Mouse (Mus musculus) stomach, postnatal 0 days (tissue): ENCODE measurements around the gene Rap1gap.

Source experiments
- CTCF ChIP-seq: IDR thresholded peaks from 2 replicates; pipeline ENCODE4 v1.5.1; 2016; ENCODE audit warnings: antibody characterized with exemption, low read depth, mild to moderate bottlenecking, moderate library complexity
- EP300 ChIP-seq: optimal IDR thresholded peaks from 2 replicates; pipeline ENCODE3; 2016; ENCODE audit warnings: antibody characterized with exemption

GRCm38 (mm10) chr4:137643459-137643858, 21.1 kb upstream of the Rap1gap start:
- TF ChIP-seq CTCF (no peak), EP300 (no peak)
